Mouse (Mus musculus): ENCODE measurements around the gene Chp1. TPM values are rescaled to one million over a fixed set of nuclear protein-coding genes. Genes with fewer than 3 reads are reported as not detected.
"Not testable (repeated sequence)": the region's sequence is repeated elsewhere in the genome, so short reads cannot be mapped to it uniquely, and the experiment has no call there.

The Chp1 gene
- polyA plus RNA-seq, 1 experiment = 39.0 TPM

GRCm38 (mm10) chr2:119602488-119602887, 55.0 kb downstream of the Chp1 start:
- Histone ChIP-seq H3K36me3 (ENCODE audit: control insufficient read depth, insufficient read depth, low read length) (peaks cover 30% of the 10 kb centered on the region), H3K27ac (ENCODE audit: insufficient read depth, low read length) (no peak overlapping the region), H3K4me1 (ENCODE audit: control insufficient read depth, insufficient read depth, insufficient read length) (no peaks in the 10 kb centered on the region), H3K4me3 (ENCODE audit: extremely low read depth, insufficient read depth, insufficient read length) (no peak overlapping the region), H3K27me3 (ENCODE audit: control insufficient read depth, insufficient read depth, low read length) (no peaks in the 10 kb centered on the region)
- TF ChIP-seq POLR2A (IDR thresholded peaks at IDR 0.05; ENCODE audit: low read depth, low read length) (no peak), CTCF (IDR thresholded peaks at IDR 0.05; ENCODE audit: extremely low read depth, insufficient read depth, insufficient read length, insufficient replicate concordance) (no peak)
- DNase-seq (ENCODE audit: low read depth in 1 of 2, low spot score in 2 of 2) = no peak
- 89% methylated on average over 1 of the region's 1 CpGs for WGBS

- no peak for DNase-seq (ENCODE audit: low read depth in 1 of 2, low spot score in 2 of 2)
- no peaks in the 10 kb centered on the region for H3K27me3 ChIP-seq (ENCODE audit: control insufficient read depth, insufficient read depth, low read length)
- H3K27ac ChIP-seq (ENCODE audit: insufficient read depth, low read length) = no peak overlapping the region
- no peak overlapping the region for H3K4me3 ChIP-seq (ENCODE audit: extremely low read depth, insufficient read depth, insufficient read length)
- TF ChIP-seq CTCF (IDR thresholded peaks at IDR 0.05; ENCODE audit: extremely low read depth, insufficient read depth, insufficient read length, insufficient replicate concordance) (no peak), POLR2A (IDR thresholded peaks at IDR 0.05; ENCODE audit: low read depth, low read length) (no peak)
- WGBS = 81% methylated on average over 2 of the region's 2 CpGs
- peaks cover 24% of the 10 kb centered on the region for H3K36me3 ChIP-seq (ENCODE audit: control insufficient read depth, insufficient read depth, low read length)
- H3K4me1 ChIP-seq (ENCODE audit: control insufficient read depth, insufficient read depth, insufficient read length) = no peaks in the 10 kb centered on the region
These were observed 56.4 kb downstream of the Chp1 start for GRCm38 (mm10) chr2:119603909-119604308.

- WGBS = 84% methylated on average over 6 of the region's 6 CpGs
- Histone ChIP-seq H3K27me3 (ENCODE audit: control insufficient read depth, insufficient read depth, low read length) (no peaks in the 10 kb centered on the region), H3K36me3 (ENCODE audit: control insufficient read depth, insufficient read depth, low read length) (peaks cover 17% of the 10 kb centered on the region), H3K27ac (ENCODE audit: insufficient read depth, low read length) (peak overlapping the region; percentile 22; the same call in 1 of the 2 replicates), H3K4me3 (ENCODE audit: extremely low read depth, insufficient read depth, insufficient read length) (no peak overlapping the region), H3K4me1 (ENCODE audit: control insufficient read depth, insufficient read depth, insufficient read length) (no peaks in the 10 kb centered on the region)
- no peak for DNase-seq (ENCODE audit: low read depth in 1 of 2, low spot score in 2 of 2)
- TF ChIP-seq POLR2A (IDR thresholded peaks at IDR 0.05; ENCODE audit: low read depth, low read length) = no peak
- TF ChIP-seq CTCF (IDR thresholded peaks at IDR 0.05; ENCODE audit: extremely low read depth, insufficient read depth, insufficient read length, insufficient replicate concordance) = no peak
These were observed 58.0 kb downstream of the Chp1 start for GRCm38 (mm10) chr2:119605361-119605973.

GRCm38 (mm10) chr2:119607023-119607422, 59.5 kb downstream of the Chp1 start:
- Histone ChIP-seq H3K4me1 (ENCODE audit: control insufficient read depth, insufficient read depth, insufficient read length) (no peaks in the 10 kb centered on the region), H3K4me3 (ENCODE audit: extremely low read depth, insufficient read depth, insufficient read length) (no peak overlapping the region), H3K27me3 (ENCODE audit: control insufficient read depth, insufficient read depth, low read length) (no peaks in the 10 kb centered on the region), H3K27ac (ENCODE audit: insufficient read depth, low read length) (no peak overlapping the region), H3K36me3 (ENCODE audit: control insufficient read depth, insufficient read depth, low read length) (peaks cover 10% of the 10 kb centered on the region)
- peak; percentile 3; the same call in 1 of the 2 replicates for TF ChIP-seq CTCF (IDR thresholded peaks at IDR 0.05; ENCODE audit: extremely low read depth, insufficient read depth, insufficient read length, insufficient replicate concordance)
- no peak for TF ChIP-seq POLR2A (IDR thresholded peaks at IDR 0.05; ENCODE audit: low read depth, low read length)
- DNase-seq (ENCODE audit: low read depth in 1 of 2, low spot score in 2 of 2) = no peak
- WGBS = 86% methylated on average over 4 of the region's 4 CpGs

GRCm38 (mm10) chr2:119617841-119618198, 70.3 kb downstream of the Chp1 start:
- DNase-seq (ENCODE audit: low read depth in 1 of 2, low spot score in 2 of 2) = no peak
- Histone ChIP-seq H3K27ac (ENCODE audit: insufficient read depth, low read length) (no peak overlapping the region), H3K4me1 (ENCODE audit: control insufficient read depth, insufficient read depth, insufficient read length) (peaks cover 1% of the 10 kb centered on the region; the same call in 1 of the 2 replicates), H3K36me3 (ENCODE audit: control insufficient read depth, insufficient read depth, low read length) (no peaks in the 10 kb centered on the region), H3K27me3 (ENCODE audit: control insufficient read depth, insufficient read depth, low read length) (no peaks in the 10 kb centered on the region), H3K4me3 (ENCODE audit: extremely low read depth, insufficient read depth, insufficient read length) (peak overlapping the region; percentile 81)
- no peak for TF ChIP-seq POLR2A (IDR thresholded peaks at IDR 0.05; ENCODE audit: low read depth, low read length)
- TF ChIP-seq CTCF (IDR thresholded peaks at IDR 0.05; ENCODE audit: extremely low read depth, insufficient read depth, insufficient read length, insufficient replicate concordance) = no peak
- WGBS = under 1% methylated on average over 13 of the region's 13 CpGs

GRCm38 (mm10) chr2:119618199-119618982, 70.9 kb downstream of the Chp1 start, which contains the start of the genes Nusap1 and Oip5:
Gene Nusap1 (plus strand): TSS chr2:119618298.
Gene Oip5 (minus strand): TSS chr2:119618469.
- Histone ChIP-seq H3K27ac (ENCODE audit: insufficient read depth, low read length) (no peak within 1 kb of the TSS), H3K36me3 (ENCODE audit: control insufficient read depth, insufficient read depth, low read length) (no peaks in the 10 kb centered on the region), H3K4me1 (ENCODE audit: control insufficient read depth, insufficient read depth, insufficient read length) (peaks cover 1% of the 10 kb centered on the region; the same call in 1 of the 2 replicates), H3K4me3 (ENCODE audit: extremely low read depth, insufficient read depth, insufficient read length) (peak within 1 kb of the TSS; percentile 81), H3K27me3 (ENCODE audit: control insufficient read depth, insufficient read depth, low read length) (no peaks in the 10 kb centered on the region)
- DNase-seq (ENCODE audit: low read depth in 1 of 2, low spot score in 2 of 2) = peak; percentile 93 to 96
- TF ChIP-seq POLR2A (IDR thresholded peaks at IDR 0.05; ENCODE audit: low read depth, low read length) = no peak
- no peak for TF ChIP-seq CTCF (IDR thresholded peaks at IDR 0.05; ENCODE audit: extremely low read depth, insufficient read depth, insufficient read length, insufficient replicate concordance)
- WGBS = under 1% methylated on average over 55 of the region's 55 CpGs

- not testable (repeated sequence) for H3K27ac ChIP-seq (ENCODE audit: insufficient read depth, low read length); H3K27me3 ChIP-seq (ENCODE audit: control insufficient read depth, insufficient read depth, low read length); DNase-seq (ENCODE audit: low read depth in 1 of 2, low spot score in 2 of 2); H3K36me3 ChIP-seq (ENCODE audit: control insufficient read depth, insufficient read depth, low read length); H3K4me1 ChIP-seq (ENCODE audit: control insufficient read depth, insufficient read depth, insufficient read length)
- H3K4me3 ChIP-seq (ENCODE audit: extremely low read depth, insufficient read depth, insufficient read length) = peak overlapping the region; percentile 81
- 0% methylated on average over 6 of the region's 6 CpGs for WGBS
These were observed 71.5 kb downstream of the Chp1 start for GRCm38 (mm10) chr2:119619002-119619401.

Data from spleen, adult 2 months (tissue).